Mouse (Mus musculus) forebrain, embryonic 15.5 days (tissue): ENCODE data around the gene Rab42. TPM values are rescaled to one million over a fixed set of nuclear protein-coding genes. Genes with fewer than 3 reads are reported as not detected.

Source experiments
- ATAC-seq: fragments of 200-750 bp; cut with Nextera tagmentation; replicated peaks from 2 replicates; pipeline ENCODE4 v1.8.0; 2017; ENCODE audit warnings: mild to moderate bottlenecking, moderate TSS enrichment, moderate library complexity
- H3K27ac ChIP-seq: fragments of 300-500 bp; sonication (generic); replicated peaks from 2 replicates; pipeline ENCODE4 v1.5.1; 2015; ENCODE audit warnings: mild to moderate bottlenecking, inconsistent platforms
- H3K27me3 ChIP-seq: fragments of 300-500 bp; sonication (generic); 2 replicates; pipeline ENCODE4 v1.6.1; 2015; ENCODE audit warnings: inconsistent platforms
- H3K36me3 ChIP-seq: fragments of 300-500 bp; sonication (generic); 2 replicates; pipeline ENCODE4 v1.6.1; 2015; ENCODE audit warnings: mild to moderate bottlenecking, inconsistent platforms
- H3K4me1 ChIP-seq: fragments of 300-500 bp; sonication (generic); 2 replicates; pipeline ENCODE4 v1.6.1; 2015; ENCODE audit warnings: inconsistent platforms
- H3K4me2 ChIP-seq: fragments of 300-500 bp; sonication (generic); replicated peaks from 2 replicates; pipeline ENCODE4 v1.6.1; 2015; ENCODE audit warnings: mild to moderate bottlenecking, inconsistent platforms
- H3K4me3 ChIP-seq: fragments of 300-500 bp; sonication (generic); 2 replicates; pipeline ENCODE4 v1.5.1; 2015; ENCODE audit warnings: mild to moderate bottlenecking, inconsistent platforms
- H3K9ac ChIP-seq: fragments of 300-500 bp; sonication (generic); replicated peaks from 2 replicates; pipeline ENCODE4 v1.6.1; 2015; ENCODE audit warnings: mild to moderate bottlenecking, inconsistent platforms
- H3K9me3 ChIP-seq: fragments of 300-500 bp; sonication (generic); 2 replicates; pipeline ENCODE4 v1.6.1; 2016; ENCODE audit warnings: inconsistent platforms
- WGBS: fragments of 180-500 bp; shearing (Covaris S2); methylation state at CpG from one replicate; pipeline ENCODE4 v1.1.7; 2015; ENCODE audit warnings: mixed read lengths; 5-methylcytosine and 5-hydroxymethylcytosine counted together
- polyA plus RNA-seq: library from polyadenylated mRNA; unstranded; fragments of >200 nt; fragmentation: Nextera tagmentation; extraction: Ambion mirVana; gene quantifications from 2 replicates; pipeline ENCODE4 v1.2.1, GENCODE M21; 2015

Rab42 gene
- polyA plus RNA-seq, 1 experiment from 2014 or later: 1.0 TPM

GRCm38 (mm10) chr4:132341451-132341850 is 38.3 kb upstream of the Rab42 start:
- ATAC-seq: no peak
- WGBS: 94% methylated on average over 3 of the region's 3 CpGs
- Histone ChIP-seq H3K36me3 (peaks cover 15% of the 10 kb centered on the region; the same call in 1 of the 2 replicates), H3K4me3 (no peak overlapping the region), H3K4me1 (peaks cover 25% of the 10 kb centered on the region), H3K9ac (no peak overlapping the region), H3K4me2 (no peak overlapping the region), H3K27me3 (no peaks in the 10 kb centered on the region), H3K9me3 (no peaks in the 10 kb centered on the region), H3K27ac (no peak overlapping the region)

- no peak overlapping the region for H3K27ac ChIP-seq
- H3K9ac ChIP-seq: no peak overlapping the region
- H3K27me3 ChIP-seq: no peaks in the 10 kb centered on the region
- H3K9me3 ChIP-seq: no peaks in the 10 kb centered on the region
- no peak overlapping the region for H3K4me3 ChIP-seq
- 90% methylated on average over 13 of the region's 13 CpGs for WGBS
- H3K4me1 ChIP-seq: peaks cover 13% of the 10 kb centered on the region
- no peak for ATAC-seq
- peaks cover 33% of the 10 kb centered on the region; the same call in 1 of the 2 replicates for H3K36me3 ChIP-seq
- no peak overlapping the region for H3K4me2 ChIP-seq
Measured at GRCm38 (mm10) chr4:132338943-132339342, 35.8 kb upstream of the Rab42 start.

- Histone ChIP-seq H3K9ac (no peak overlapping the region), H3K27ac (no peak overlapping the region), H3K4me3 (no peak overlapping the region), H3K27me3 (no peaks in the 10 kb centered on the region), H3K4me1 (peaks cover 11% of the 10 kb centered on the region), H3K9me3 (no peaks in the 10 kb centered on the region), H3K4me2 (no peak overlapping the region), H3K36me3 (peaks cover 42% of the 10 kb centered on the region; the same call in 1 of the 2 replicates)
- ATAC-seq: no peak
- 93% methylated on average over 6 of the region's 6 CpGs for WGBS
Measured at GRCm38 (mm10) chr4:132332880-132333279, 29.7 kb upstream of the Rab42 start.

- ATAC-seq: no peak
- Histone ChIP-seq H3K36me3 (peaks cover 40% of the 10 kb centered on the region; the same call in 1 of the 2 replicates), H3K9ac (no peak overlapping the region), H3K4me2 (no peak overlapping the region), H3K27me3 (no peaks in the 10 kb centered on the region), H3K27ac (no peak overlapping the region), H3K4me1 (peaks cover 11% of the 10 kb centered on the region), H3K9me3 (no peaks in the 10 kb centered on the region), H3K4me3 (no peak overlapping the region)
- 80% methylated on average over 3 of the region's 3 CpGs for WGBS
Measured at GRCm38 (mm10) chr4:132331960-132332359, 28.8 kb upstream of the Rab42 start.

GRCm38 (mm10) chr4:132329835-132330354 is 26.7 kb upstream of the Rab42 start:
- ATAC-seq: no peak
- Histone ChIP-seq H3K9ac (peak overlapping the region; percentile 90), H3K36me3 (peaks cover 37% of the 10 kb centered on the region), H3K4me1 (peaks cover 11% of the 10 kb centered on the region), H3K27me3 (no peaks in the 10 kb centered on the region), H3K27ac (peak overlapping the region; percentile 82), H3K4me3 (peak overlapping the region; percentile 91), H3K9me3 (no peaks in the 10 kb centered on the region), H3K4me2 (peak overlapping the region; percentile 59)
- WGBS: 8% methylated on average over 10 of the region's 10 CpGs

- no peaks in the 10 kb centered on the region for H3K9me3 ChIP-seq
- WGBS: under 1% methylated on average over 51 of the region's 52 CpGs
- H3K4me2 ChIP-seq: peak within 1 kb of the TSS; percentile 59
- peak within 1 kb of the TSS; percentile 91 for H3K4me3 ChIP-seq
- H3K27me3 ChIP-seq: no peaks in the 10 kb centered on the region
- ATAC-seq: peak; percentile 98
- peaks cover 11% of the 10 kb centered on the region for H3K4me1 ChIP-seq
- peak within 1 kb of the TSS; percentile 82 for H3K27ac ChIP-seq
- peak within 1 kb of the TSS; percentile 90 for H3K9ac ChIP-seq
- H3K36me3 ChIP-seq: peaks cover 37% of the 10 kb centered on the region
Measured at GRCm38 (mm10) chr4:132329115-132329834, 26.1 kb upstream of the Rab42 start, which contains the start of gene Trnau1ap. Gene Trnau1ap (minus strand): TSS chr4:132329538.

GRCm38 (mm10) chr4:132328391-132328982 is 25.3 kb upstream of the Rab42 start:
- ATAC-seq: no peak
- H3K4me2 ChIP-seq: peak overlapping the region; percentile 59
- H3K9me3 ChIP-seq: no peaks in the 10 kb centered on the region
- no peaks in the 10 kb centered on the region for H3K27me3 ChIP-seq
- no peak overlapping the region; the same call in 1 of the 2 replicates for H3K27ac ChIP-seq
- peaks cover 11% of the 10 kb centered on the region for H3K4me1 ChIP-seq
- peaks cover 37% of the 10 kb centered on the region for H3K36me3 ChIP-seq
- peak overlapping the region; percentile 91 for H3K4me3 ChIP-seq
- 38% methylated on average over 14 of the region's 14 CpGs for WGBS
- H3K9ac ChIP-seq: peak overlapping the region; percentile 90

- Histone ChIP-seq H3K9me3 (no peaks in the 10 kb centered on the region), H3K4me3 (no peak overlapping the region), H3K27me3 (no peaks in the 10 kb centered on the region), H3K4me2 (no peak overlapping the region), H3K4me1 (peaks cover 11% of the 10 kb centered on the region), H3K9ac (no peak overlapping the region), H3K27ac (no peak overlapping the region), H3K36me3 (peaks cover 37% of the 10 kb centered on the region)
- ATAC-seq: no peak
- WGBS: 70% methylated on average over 5 of the region's 5 CpGs
Measured at GRCm38 (mm10) chr4:132326481-132326880, 23.3 kb upstream of the Rab42 start.

GRCm38 (mm10) chr4:132315711-132316110 is 12.5 kb upstream of the Rab42 start:
- H3K4me1 ChIP-seq: no peaks in the 10 kb centered on the region
- H3K9me3 ChIP-seq: no peaks in the 10 kb centered on the region
- H3K4me2 ChIP-seq: no peak overlapping the region
- no peaks in the 10 kb centered on the region for H3K27me3 ChIP-seq
- no peak overlapping the region for H3K4me3 ChIP-seq
- peaks cover 81% of the 10 kb centered on the region for H3K36me3 ChIP-seq
- ATAC-seq: no peak
- WGBS: 84% methylated on average over 8 of the region's 8 CpGs
- H3K9ac ChIP-seq: no peak overlapping the region
- no peak overlapping the region for H3K27ac ChIP-seq

GRCm38 (mm10) chr4:132312627-132313026 is 9.4 kb upstream of the Rab42 start:
- WGBS: 90% methylated on average over 5 of the region's 5 CpGs

GRCm38 (mm10) chr4:132311801-132312200 is 8.6 kb upstream of the Rab42 start:
- no peak for ATAC-seq
- H3K27me3 ChIP-seq: no peaks in the 10 kb centered on the region
- H3K27ac ChIP-seq: no peak overlapping the region
- WGBS: 44% methylated on average over 3 of the region's 3 CpGs
- H3K4me2 ChIP-seq: no peak overlapping the region
- H3K4me1 ChIP-seq: peaks cover 10% of the 10 kb centered on the region
- no peak overlapping the region for H3K9ac ChIP-seq
- peaks cover 59% of the 10 kb centered on the region for H3K36me3 ChIP-seq
- H3K9me3 ChIP-seq: no peaks in the 10 kb centered on the region
- no peak overlapping the region for H3K4me3 ChIP-seq

More at GRCm38 (mm10) chr4:132312627-132313026, 9.4 kb upstream of the Rab42 start:
- H3K9ac ChIP-seq: no peak overlapping the region
- no peak for ATAC-seq
- H3K9me3 ChIP-seq: no peaks in the 10 kb centered on the region
- H3K27ac ChIP-seq: no peak overlapping the region
- H3K36me3 ChIP-seq: peaks cover 68% of the 10 kb centered on the region
- no peaks in the 10 kb centered on the region for H3K27me3 ChIP-seq
- H3K4me1 ChIP-seq: peaks cover 10% of the 10 kb centered on the region
- H3K4me3 ChIP-seq: no peak overlapping the region
- H3K4me2 ChIP-seq: no peak overlapping the region

- H3K9ac ChIP-seq: no peak overlapping the region
- no peak for ATAC-seq
- no peaks in the 10 kb centered on the region for H3K27me3 ChIP-seq
- no peak overlapping the region for H3K4me3 ChIP-seq
- no peak overlapping the region for H3K27ac ChIP-seq
- H3K36me3 ChIP-seq: peaks cover 54% of the 10 kb centered on the region
- no peak overlapping the region for H3K4me2 ChIP-seq
- no peaks in the 10 kb centered on the region for H3K9me3 ChIP-seq
- 25% methylated on average over 1 of the region's 1 CpGs for WGBS
- peaks cover 10% of the 10 kb centered on the region for H3K4me1 ChIP-seq
Measured at GRCm38 (mm10) chr4:132311209-132311608, 8.0 kb upstream of the Rab42 start.
